Mouse (Mus musculus): Measurements from ENCODE around the gene Nfxl1.

Nfxl1 gene

DNA sequence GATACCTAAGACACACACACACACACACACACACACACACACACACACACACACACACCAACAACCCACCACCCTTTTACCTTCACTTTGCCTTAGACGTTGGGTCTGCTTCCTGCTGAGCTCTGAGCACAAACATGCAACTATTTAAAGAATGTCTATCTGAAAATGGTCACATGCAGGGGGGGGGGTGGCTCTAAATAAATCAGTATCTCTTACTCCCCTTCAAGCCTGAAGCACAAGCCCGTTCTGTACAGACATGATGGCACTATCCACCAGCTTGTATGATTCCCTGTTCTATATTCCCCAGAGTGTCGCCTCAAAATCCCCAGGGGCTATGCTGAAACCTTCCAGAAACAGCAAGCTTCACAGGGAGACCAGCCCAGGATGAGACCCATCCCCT, 57.7 kb downstream of the Nfxl1 start:
- CTCF ChIA-PET: no interaction called here

- CTCF ChIA-PET: no interaction called here
Measured at GRCm38 (mm10) chr5:72498271-72498670, 61.2 kb downstream of the Nfxl1 start.

DNA sequence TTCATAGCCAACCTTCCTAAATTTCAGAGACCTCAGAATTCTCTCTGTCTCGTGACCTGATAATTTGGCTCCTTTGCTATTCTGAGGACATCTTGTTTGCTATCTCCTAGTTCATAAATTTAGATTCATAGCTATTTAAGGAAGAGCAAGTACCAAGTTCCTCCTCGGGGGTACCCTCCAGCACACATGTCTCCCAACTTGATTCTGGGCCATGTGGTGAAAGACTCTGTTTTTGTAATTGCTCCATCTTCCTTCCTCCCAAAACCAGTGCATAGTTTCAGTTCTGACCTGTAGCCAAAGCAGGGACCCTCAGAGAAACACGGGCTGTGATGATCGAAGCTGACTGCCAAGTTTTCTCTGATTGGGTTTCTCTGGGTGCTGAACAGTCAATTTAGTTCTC, 62.7 kb downstream of the Nfxl1 start:
- CTCF ChIA-PET: no interaction called here

DNA sequence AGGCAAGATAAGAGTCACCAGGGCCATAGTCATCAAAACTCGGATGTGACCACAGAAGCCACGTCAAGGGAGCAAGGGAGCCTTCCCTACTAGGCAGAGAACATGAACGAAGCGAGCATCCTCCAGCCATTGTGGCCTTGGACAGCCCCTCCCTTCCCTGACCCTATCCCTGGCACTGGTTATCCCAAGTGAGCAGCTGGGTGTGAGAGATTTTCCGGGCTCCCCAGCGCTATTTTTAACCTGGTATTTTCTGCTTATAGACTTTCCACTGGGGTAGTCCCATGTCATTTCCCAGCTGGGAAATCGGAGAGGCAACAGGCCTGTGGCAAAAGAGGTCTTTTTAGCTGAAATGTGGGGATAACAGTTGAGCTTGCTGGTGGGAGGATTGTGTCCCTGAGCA, 65.6 kb downstream of the Nfxl1 start:
- CTCF ChIA-PET: no interaction called here

DNA sequence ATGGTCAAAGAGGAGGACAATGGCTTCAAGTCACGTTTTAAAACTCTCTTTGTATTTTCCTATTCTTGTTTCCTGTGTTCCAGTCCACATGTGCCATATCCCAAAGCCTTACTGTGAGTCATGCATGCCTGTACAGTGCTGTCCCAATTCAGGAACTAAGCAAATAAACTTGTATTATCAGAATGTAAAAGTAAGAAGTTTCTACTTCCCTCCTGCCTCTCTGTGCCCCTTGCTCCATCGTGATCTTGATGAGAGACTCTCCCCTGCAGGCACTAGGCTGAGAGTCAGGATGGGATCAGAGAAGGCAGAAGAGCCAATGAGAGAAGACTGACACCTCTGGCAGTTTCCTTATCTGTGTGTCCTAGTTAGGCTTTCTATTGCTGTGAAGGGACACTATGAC, 68.3 kb downstream of the Nfxl1 start:
- CTCF ChIA-PET: no interaction called here

- CTCF ChIA-PET: no interaction called here
Measured at GRCm38 (mm10) chr5:72480456-72480855, 79.0 kb downstream of the Nfxl1 start.

DNA sequence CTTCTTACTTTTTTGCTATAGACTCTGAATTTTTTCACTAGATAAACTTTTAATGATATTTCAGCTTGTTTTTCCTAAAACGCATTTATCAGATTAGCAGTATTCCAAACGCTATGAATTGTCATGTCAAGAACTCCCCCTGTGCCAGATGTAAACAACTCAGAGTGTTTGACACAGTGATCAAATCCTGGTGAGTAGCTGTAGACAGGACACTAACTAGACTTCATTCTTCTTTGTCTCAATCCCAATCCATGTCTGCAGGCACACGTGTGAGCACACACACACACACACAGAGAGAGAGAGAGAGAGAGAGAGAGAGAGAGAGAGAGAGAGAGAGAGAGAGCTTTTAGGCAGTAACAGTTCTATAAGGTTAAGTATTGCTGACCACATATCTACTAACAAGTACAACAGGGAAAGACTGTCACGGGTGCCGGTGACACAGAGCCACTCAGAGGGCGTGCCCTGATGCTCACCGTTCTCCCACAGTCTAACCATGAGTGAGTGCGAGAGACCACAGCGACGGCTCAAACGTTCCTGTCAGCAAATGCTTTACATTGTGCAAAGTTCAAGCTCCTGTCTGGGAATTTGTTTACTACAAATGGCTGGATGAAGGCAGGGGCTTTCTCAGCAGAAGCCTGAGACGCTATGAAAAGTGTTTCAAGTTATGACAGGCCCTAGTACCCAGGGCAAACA, 87.0 kb downstream of the Nfxl1 start:
- CTCF ChIA-PET: no interaction called here

- CTCF ChIA-PET: no interaction called here
Measured at GRCm38 (mm10) chr5:72471746-72472145, 87.7 kb downstream of the Nfxl1 start.

- CTCF ChIA-PET: interaction anchor here (0.7 kb wide), 1 partner anchor 80 kb away, joined by 3 read pairs; no protein-coding TSS in a partner anchor
Measured at GRCm38 (mm10) chr5:72464932-72465331, 94.6 kb downstream of the Nfxl1 start.
